Mouse (Mus musculus) frontal cortex, postnatal 36 days (tissue): ENCODE measurements around the gene Mpp2.

ENCODE experiments used
- DNase-seq, 2 experiments: peaks; one replicate each; pipeline ENCODE4 v3.0.0; 2022; ENCODE audit warnings: low spot score in 2 of 2

Mpp2 gene

GRCm38 (mm10) chr11:102072729-102073128 is 15.6 kb downstream of the Mpp2 start:
- DNase-seq = no peak

DNA sequence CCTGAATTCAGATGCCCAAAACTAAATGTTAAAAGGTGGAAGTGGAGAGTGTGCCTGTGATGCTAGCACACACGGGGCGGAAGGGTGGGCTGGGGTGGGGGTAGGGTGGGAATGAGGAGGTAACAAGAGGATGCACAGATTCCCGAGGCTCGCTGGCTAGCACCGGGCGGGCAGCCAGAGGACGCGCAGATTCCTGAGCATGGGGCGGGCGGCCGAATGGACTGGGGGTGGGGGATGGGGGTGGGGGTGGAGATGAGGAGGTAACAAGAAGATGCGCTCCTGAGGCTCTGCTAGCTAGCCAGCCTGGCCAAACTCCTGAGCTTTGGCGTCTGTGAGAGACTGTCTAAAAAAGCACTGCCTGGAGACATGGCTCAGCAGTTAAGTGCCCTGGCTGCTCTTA is 17.9 kb downstream of the Mpp2 start:
- DNase-seq = no peak

- DNase-seq = no peak
These were observed 18.7 kb downstream of the Mpp2 start for GRCm38 (mm10) chr11:102069633-102070032.

DNA sequence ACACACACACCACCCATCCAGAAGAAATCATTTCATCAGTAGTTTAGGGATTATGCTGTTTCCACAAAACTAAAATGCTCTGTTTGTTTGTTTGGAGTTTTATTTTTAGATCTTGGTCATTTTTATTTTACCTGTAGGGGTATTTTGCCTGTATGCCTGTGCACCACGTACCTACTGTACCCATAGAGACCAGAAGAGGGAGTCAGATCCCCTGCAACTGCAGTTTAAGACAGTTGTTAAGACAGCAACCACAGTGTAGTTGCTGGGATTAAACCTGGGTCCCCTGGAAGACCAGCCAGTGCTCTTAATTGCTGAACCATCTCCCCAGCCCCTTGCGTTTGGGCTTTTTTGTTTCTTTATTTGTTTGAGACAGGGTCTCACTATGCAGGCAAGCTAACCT is 19.3 kb downstream of the Mpp2 start:
- DNase-seq = no peak

DNA sequence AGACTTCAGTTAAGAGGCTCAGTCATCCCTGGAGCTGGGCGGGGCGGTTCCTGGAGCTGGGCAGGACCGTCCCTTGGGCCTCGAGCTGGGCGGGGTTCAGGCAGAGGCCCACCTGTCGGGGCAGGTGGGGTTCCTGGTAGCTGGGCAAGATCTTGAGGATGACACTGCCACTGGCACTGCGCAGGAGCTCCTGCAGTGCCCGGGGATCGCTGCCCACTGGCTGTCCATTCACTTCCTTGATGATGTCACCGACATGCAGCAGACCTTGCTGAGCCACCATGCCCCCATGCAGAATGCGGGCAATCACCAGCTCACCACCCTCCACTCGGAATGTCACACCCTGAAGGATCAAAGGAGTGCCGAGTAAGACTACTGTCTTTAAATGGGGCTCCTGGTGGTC is 25.2 kb downstream of the Mpp2 start:
- DNase-seq = no peak

DNA sequence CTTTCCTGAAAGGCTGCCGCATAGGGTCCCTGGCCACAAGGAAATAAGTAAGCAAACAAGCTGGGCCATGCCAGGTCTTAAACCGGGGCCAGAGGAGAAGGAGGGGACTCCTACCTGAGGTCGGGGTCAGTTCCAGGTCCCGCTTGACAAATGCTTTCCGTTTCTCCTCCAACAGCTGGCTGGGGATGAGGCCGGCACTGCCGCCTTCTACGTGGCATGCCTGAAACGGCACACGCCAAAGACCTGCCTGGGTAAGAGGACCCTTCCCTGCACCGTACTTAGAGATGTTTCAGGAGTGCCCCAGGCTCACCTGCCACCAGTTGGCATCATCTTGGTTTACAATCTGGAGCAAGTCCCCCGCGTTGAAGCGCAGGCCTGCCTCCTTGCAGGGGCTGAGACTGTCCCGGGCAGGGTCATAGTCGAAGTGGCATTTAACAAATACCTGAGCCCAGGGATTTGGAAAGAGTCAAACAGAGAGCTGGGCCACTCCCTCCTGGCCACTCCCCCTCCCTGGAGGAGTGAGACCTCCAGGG is 26.3 kb downstream of the Mpp2 start:
- DNase-seq = no peak

- peak; percentile 76 to 84 for DNase-seq
These were observed 26.9 kb downstream of the Mpp2 start for GRCm38 (mm10) chr11:102061236-102061940.

- DNase-seq = peak; percentile 50 to 52
These were observed 34.5 kb downstream of the Mpp2 start for GRCm38 (mm10) chr11:102053847-102054246.

DNA sequence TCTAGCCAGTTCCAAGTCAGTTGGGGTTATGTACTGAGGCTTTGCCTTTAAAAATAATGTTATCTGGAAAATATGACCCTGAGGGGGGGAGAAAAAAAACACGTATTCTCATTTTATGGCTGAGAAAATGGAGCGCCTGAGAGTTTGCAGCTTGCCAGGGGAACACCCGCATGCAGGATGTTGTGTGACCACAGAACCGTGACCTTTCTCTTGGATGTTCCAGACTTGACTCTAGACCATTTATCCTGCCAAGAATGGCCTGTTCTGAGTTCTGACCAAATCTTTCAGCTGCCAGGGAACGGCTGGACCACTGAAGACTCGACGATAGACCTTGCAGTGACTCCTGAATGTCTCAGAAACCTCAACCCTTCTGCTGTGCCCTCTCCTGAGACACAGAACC is 35.1 kb downstream of the Mpp2 start:
- DNase-seq = no peak

- DNase-seq = no peak
These were observed 35.6 kb downstream of the Mpp2 start for GRCm38 (mm10) chr11:102052697-102053096.

- no peak for DNase-seq
These were observed 36.4 kb downstream of the Mpp2 start for GRCm38 (mm10) chr11:102051954-102052353.

DNA sequence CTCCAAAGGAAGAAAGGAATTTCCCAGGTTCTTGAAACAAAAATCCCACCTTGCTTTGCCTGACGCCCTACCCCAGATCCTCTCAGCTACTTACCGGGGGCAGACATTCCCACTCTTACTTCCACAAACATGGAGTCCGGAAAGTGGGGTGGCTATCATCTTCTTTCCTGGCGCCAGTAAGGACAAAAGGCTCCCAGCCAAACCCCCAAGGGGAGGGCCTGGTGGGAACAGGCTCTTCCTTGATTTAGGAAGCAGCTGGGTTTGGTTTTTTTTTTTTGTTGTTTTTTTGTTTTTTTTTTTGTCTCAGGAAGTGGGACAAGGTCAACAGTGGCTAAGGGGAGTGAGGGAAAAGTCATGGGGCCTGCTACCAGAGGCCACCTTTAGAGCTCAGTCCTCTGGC is 36.8 kb downstream of the Mpp2 start:
- no peak for DNase-seq

GRCm38 (mm10) chr11:102049875-102050482 is 38.3 kb downstream of the Mpp2 start:
- DNase-seq = no peak

DNA sequence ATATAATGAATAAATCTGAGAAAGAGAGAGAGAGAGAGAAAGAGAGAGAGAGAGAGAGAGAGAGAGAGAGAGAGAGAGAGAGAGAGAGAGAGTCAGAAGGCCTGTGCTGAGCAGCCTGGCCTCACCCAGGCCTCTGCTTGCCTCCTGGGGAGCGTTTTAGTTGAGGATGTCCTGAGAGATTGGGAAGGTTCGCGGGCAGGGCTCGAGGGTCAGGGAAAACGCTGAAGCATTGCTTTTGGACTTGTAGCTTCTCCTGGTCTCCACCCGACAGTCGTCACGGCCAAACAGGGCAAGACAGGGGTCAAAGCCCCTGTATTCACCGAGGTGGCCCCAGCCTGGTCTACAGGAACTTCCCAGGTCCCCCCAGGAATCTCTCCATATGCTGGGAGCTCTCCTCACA is 41.7 kb downstream of the Mpp2 start:
- no peak for DNase-seq

- no peak for DNase-seq
These were observed 43.6 kb downstream of the Mpp2 start for GRCm38 (mm10) chr11:102044691-102045212.

GRCm38 (mm10) chr11:102043381-102043780 is 44.9 kb downstream of the Mpp2 start:
- DNase-seq = no peak

- DNase-seq = no peak
These were observed 45.3 kb downstream of the Mpp2 start for GRCm38 (mm10) chr11:102042971-102043370.

DNA sequence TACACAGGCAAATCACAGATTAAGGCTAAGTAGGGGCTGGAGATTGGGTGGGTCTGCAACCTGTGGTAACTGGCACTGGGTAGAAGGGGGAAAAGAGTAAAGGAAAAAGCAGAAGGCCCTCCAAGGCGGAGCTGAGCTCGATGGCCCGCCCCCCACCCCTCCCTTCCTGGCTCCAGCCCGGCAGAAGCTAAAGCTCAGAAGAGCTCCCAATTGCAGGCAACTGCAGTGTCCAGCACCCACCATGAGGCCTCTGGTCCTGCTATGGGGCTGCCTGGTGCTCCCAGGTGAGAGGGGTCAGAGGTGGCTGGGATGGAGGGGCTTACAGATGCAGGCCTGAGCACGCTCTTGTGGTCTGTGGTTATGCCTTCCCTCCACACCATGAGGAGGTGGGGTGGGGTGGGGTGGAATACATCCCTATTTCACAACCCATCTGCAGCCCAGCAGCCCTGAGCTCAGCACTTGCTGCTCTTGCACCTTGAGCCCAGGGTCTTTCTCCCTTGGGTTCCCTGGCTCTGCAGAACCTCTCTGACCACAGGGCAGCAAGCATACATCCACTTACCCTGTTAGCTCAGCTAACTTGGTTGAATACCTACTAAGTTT is 46.9 kb downstream of the Mpp2 start, which contains the start of gene Cd300lg:
Gene Cd300lg, plus strand, starts transcription at position 160 of the 600 bp plus-strand sequence.
- DNase-seq = no peak

- no peak for DNase-seq
These were observed 47.7 kb downstream of the Mpp2 start for GRCm38 (mm10) chr11:102040646-102041045.

- peak; percentile 66 to 68 for DNase-seq
These were observed 48.2 kb downstream of the Mpp2 start for GRCm38 (mm10) chr11:102040138-102040524.

- DNase-seq = no peak
These were observed 48.7 kb downstream of the Mpp2 start for GRCm38 (mm10) chr11:102039487-102040137.

DNA sequence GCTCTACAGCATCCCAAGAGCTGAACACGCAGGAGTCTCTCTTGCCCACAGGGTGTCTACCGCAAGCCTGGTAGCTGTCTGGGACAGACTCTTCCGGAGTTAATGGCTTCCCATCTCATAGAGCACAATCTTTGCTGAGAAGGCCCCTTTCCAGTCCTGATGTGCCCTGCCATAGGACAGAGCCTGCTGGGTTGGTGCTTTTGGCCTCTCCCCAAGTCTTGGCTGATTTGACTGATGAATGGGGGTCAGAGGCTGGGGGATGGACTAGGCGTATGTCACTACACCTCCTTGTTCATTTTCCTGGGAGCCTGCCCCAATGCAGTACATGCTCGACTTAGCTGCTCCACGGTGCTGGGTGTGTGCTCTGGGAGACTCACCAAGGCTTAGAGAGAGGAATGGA is 50.5 kb downstream of the Mpp2 start:
- DNase-seq = no peak
